Mouse (Mus musculus): ENCODE results near the gene Tdrd7.

The Tdrd7 gene

GRCm38 (mm10) chr4:45972951-45973350, 7.8 kb downstream of the Tdrd7 start:
- DNase-seq, result no peak

- DNase-seq, result peak; percentile 48
These were observed 12.0 kb downstream of the Tdrd7 start for GRCm38 (mm10) chr4:45976931-45977667.

GRCm38 (mm10) chr4:45979916-45980315, 14.8 kb downstream of the Tdrd7 start:
- DNase-seq, result peak; percentile 58

GRCm38 (mm10) chr4:45981054-45981453, 15.9 kb downstream of the Tdrd7 start:
- DNase-seq, result no peak

GRCm38 (mm10) chr4:45990427-45991135, 25.4 kb downstream of the Tdrd7 start:
- DNase-seq, result no peak

GRCm38 (mm10) chr4:45998536-45998935, 33.4 kb downstream of the Tdrd7 start:
- DNase-seq, result no peak

GRCm38 (mm10) chr4:46008142-46008793, 43.1 kb downstream of the Tdrd7 start:
- DNase-seq, result no peak

GRCm38 (mm10) chr4:46011698-46012097, 46.6 kb downstream of the Tdrd7 start:
- DNase-seq, result no peak

GRCm38 (mm10) chr4:46015605-46016004, 50.5 kb downstream of the Tdrd7 start:
- peak; percentile 13 for DNase-seq

- no peak for DNase-seq
These were observed 57.9 kb downstream of the Tdrd7 start for GRCm38 (mm10) chr4:46023021-46023481.

- DNase-seq, result peak; percentile 32
These were observed 60.8 kb downstream of the Tdrd7 start for GRCm38 (mm10) chr4:46025893-46026292.

- peak; percentile 13 for DNase-seq
These were observed 63.1 kb downstream of the Tdrd7 start for GRCm38 (mm10) chr4:46028224-46028623.

- DNase-seq, result no peak
These were observed 63.6 kb downstream of the Tdrd7 start for GRCm38 (mm10) chr4:46028781-46029180.

- DNase-seq, result peak; percentile 33
These were observed 64.4 kb downstream of the Tdrd7 start for GRCm38 (mm10) chr4:46029552-46029951.

GRCm38 (mm10) chr4:46032448-46032847, 67.3 kb downstream of the Tdrd7 start:
- DNase-seq, result no peak

- no peak for DNase-seq
These were observed 68.1 kb downstream of the Tdrd7 start for GRCm38 (mm10) chr4:46033197-46033596.

GRCm38 (mm10) chr4:46038591-46038891, 73.4 kb downstream of the Tdrd7 start:
- no peak for DNase-seq

- peak; percentile 25 for DNase-seq
These were observed 74.0 kb downstream of the Tdrd7 start, which contains the start of gene Tmod1 for GRCm38 (mm10) chr4:46038892-46039751. Tmod1 (plus strand) TSS chr4:46038935.

- DNase-seq, result no peak
These were observed 74.8 kb downstream of the Tdrd7 start for GRCm38 (mm10) chr4:46039899-46040298.

GRCm38 (mm10) chr4:46040594-46041192, 75.6 kb downstream of the Tdrd7 start:
- DNase-seq, result no peak

GRCm38 (mm10) chr4:46041761-46042504, 76.8 kb downstream of the Tdrd7 start:
- DNase-seq, result no peak

- no peak for DNase-seq
These were observed 77.3 kb downstream of the Tdrd7 start for GRCm38 (mm10) chr4:46042505-46042850.
